Mouse (Mus musculus): ENCODE measurements at regions not wholly inside any gene's neighbourhood (a gene's known extent, or its start where the extent isn't known, plus 50 kb on each side); places are given as distances from the start of the nearest gene placed in this dataset.

DNA sequence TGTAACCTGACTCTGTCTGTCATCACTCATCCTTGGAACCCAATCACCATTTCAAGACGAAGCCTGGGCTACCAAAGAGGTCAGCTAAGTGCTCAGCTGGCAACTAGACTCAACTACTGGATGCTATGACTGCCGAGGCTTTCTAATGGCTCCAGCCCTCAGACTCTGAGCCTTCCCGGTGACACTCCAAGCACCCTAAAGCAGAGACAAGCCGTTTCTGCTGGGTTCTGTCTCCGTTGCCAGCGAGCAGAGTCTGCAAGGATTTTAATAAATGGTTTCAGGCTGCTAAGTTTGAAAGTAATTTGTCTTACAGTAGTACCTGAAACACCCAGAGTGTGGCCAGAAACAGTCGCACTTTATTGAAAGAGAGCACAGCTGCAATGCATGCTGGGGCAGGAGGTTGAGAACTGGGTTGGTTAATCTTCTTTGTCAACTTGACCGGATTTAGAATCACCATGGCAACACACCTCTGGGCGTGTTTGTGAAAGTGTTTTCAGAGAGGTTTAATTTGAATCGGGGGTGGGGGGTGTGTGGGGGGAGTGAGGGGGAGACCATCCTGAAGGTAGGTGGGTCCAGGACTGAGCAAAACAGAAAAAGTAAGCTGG, 298.8 kb downstream of the H2al1j start:
- in situ Hi-C loops (cut with MboI; ENCODE audit: low pct_unique_long_range_greater_than_20kb in 1 of 2, low sequenced_read_pairs in 2 of 2, unreplicated experiment in 1 of 2) = loop anchor here in 1 of 2 experiments (25.0 kb wide), 1 partner anchor 736 kb away; no protein-coding TSS in a partner anchor

- in situ Hi-C loops (cut with MboI; ENCODE audit: low pct_unique_long_range_greater_than_20kb in 1 of 2, low sequenced_read_pairs in 2 of 2, unreplicated experiment in 1 of 2) = loop anchor here in 1 of 2 experiments (25.0 kb wide), 1 partner anchor 733 kb away; no protein-coding TSS in a partner anchor
Observed at GRCm38 (mm10) chrX:11629362-11629761, 301.7 kb downstream of the H2al1j start.

GRCm38 (mm10) chrX:11629906-11630305, 302.3 kb downstream of the H2al1j start:
- in situ Hi-C loops (cut with MboI; ENCODE audit: low pct_unique_long_range_greater_than_20kb in 1 of 2, low sequenced_read_pairs in 2 of 2, unreplicated experiment in 1 of 2) = loop anchor here in 1 of 2 experiments (25.0 kb wide), 1 partner anchor 732 kb away; no protein-coding TSS in a partner anchor

GRCm38 (mm10) chrX:11631186-11631913, 303.7 kb downstream of the H2al1j start:
- in situ Hi-C loops (cut with MboI; ENCODE audit: low pct_unique_long_range_greater_than_20kb in 1 of 2, low sequenced_read_pairs in 2 of 2, unreplicated experiment in 1 of 2) = loop anchor here in 1 of 2 experiments (25.0 kb wide), 1 partner anchor 731 kb away; no protein-coding TSS in a partner anchor

DNA sequence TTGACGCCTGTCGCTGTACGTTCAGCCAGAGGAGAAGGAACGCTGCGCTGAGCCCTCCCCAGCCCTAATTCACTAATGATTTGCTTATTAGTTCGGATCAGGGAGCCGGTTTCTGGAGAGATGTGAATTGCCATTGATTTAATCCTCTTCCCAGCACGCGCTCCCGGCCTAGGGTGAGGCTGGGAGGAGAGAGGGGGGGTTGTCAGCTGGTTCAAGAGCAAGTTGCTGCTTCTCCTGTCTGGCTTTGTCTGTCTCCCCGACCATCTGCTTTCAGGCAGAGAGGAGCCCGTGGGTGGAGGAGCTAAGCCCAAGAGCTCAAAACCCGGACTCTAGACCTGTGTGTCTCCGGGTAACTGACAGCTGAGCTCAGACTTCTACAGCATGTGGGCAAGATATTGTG, 304.4 kb downstream of the H2al1j start:
- in situ Hi-C loops (cut with MboI; ENCODE audit: low pct_unique_long_range_greater_than_20kb in 1 of 2, low sequenced_read_pairs in 2 of 2, unreplicated experiment in 1 of 2) = loop anchor here in 1 of 2 experiments (25.0 kb wide), 1 partner anchor 730 kb away; no protein-coding TSS in a partner anchor

DNA sequence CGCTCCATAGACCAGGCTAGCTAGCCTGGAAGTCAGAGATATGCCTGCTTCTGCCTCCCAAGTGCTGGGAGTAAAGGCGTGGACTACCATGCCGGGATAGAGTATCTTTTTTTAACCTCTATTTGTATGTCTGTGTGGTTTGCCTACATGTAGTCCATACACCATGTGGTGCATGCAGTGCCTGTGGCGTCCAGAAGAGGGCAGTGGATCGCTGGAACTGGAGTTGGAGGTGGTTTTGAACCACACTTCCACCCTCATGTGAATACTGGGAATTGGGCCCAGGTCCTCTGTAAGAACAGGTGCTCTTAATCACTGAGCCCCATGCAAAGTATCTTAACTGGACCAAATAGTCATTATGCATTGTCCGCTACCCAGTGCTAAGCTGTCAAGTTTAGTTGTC, 306.2 kb downstream of the H2al1j start:
- in situ Hi-C loops (cut with MboI; ENCODE audit: low pct_unique_long_range_greater_than_20kb in 1 of 2, low sequenced_read_pairs in 2 of 2, unreplicated experiment in 1 of 2) = loop anchor here in 1 of 2 experiments (25.0 kb wide), 1 partner anchor 728 kb away; no protein-coding TSS in a partner anchor

DNA sequence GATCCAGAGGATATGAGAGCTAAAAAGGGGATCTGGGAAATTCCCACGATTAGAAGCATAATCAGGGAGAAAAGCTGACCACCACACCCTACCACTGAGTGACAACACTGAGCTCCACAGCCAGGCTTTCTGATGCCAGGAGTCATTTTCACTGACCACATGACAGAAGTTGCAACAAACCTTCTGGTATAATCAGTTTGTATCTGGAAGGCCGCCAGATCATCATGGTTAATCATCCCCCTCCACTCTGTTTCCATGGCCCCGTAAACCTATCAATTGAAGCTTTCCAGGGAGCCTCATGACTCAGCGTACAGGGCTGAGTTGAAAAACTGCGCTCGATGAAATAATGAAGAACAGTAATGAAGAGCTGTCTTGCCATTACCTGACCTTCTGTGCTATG, 316.9 kb downstream of the H2al1j start:
- in situ Hi-C loops (cut with MboI; ENCODE audit: low pct_unique_long_range_greater_than_20kb in 1 of 2, low sequenced_read_pairs in 2 of 2, unreplicated experiment in 1 of 2) = loop anchor here in 1 of 2 experiments (25.0 kb wide), 1 partner anchor 718 kb away; no protein-coding TSS in a partner anchor

DNA sequence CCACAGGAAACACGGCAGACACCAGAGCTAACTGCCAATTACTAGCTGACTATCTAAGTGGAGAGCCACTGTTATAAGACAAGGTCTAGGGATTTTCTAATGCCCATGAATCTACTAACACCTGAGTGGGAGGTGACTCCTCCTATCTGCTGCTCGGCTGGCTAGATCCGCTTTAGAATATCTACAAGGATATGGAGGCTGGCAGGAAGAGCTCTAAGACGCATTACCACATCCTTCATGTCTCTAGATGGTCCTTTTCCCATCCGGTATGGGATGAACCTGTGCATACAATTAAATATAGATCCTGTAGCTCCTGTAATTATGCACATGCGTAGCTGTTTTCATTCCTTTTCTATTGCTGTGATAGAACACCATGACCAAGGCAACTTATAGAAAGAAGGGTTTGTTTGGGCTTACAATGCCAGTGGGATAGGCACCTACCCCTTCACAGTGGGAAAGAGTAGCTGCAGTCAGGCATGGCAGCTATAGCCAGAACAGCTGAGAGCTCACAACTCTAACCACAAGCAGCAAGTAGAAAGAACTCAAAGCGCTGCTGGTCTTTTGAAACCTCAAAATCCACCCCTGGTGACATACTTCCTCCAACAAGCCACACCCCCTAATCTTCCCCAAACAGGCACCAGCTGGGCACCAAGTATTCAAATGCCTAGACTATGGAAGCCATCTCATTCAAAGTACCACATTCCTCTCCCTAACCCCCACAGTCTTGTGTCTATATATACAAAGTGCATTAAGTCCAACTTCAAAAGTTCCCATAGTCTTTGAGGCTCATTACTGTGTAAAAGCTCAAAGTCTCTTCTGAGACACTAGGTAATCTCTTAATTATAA, 319.3 kb downstream of the H2al1j start:
- in situ Hi-C loops (cut with MboI; ENCODE audit: low pct_unique_long_range_greater_than_20kb in 1 of 2, low sequenced_read_pairs in 2 of 2, unreplicated experiment in 1 of 2) = loop anchor here in 1 of 2 experiments (25.0 kb wide), 1 partner anchor 715 kb away; no protein-coding TSS in a partner anchor

GRCm38 (mm10) chrX:11647527-11647836, 319.9 kb downstream of the H2al1j start:
- in situ Hi-C loops (cut with MboI; ENCODE audit: low pct_unique_long_range_greater_than_20kb in 1 of 2, low sequenced_read_pairs in 2 of 2, unreplicated experiment in 1 of 2) = loop anchor here in 1 of 2 experiments (25.0 kb wide), 1 partner anchor 715 kb away; no protein-coding TSS in a partner anchor

GRCm38 (mm10) chrX:11653336-11653735, 325.7 kb downstream of the H2al1j start:
- in situ Hi-C loops (cut with MboI; ENCODE audit: low pct_unique_long_range_greater_than_20kb in 1 of 2, low sequenced_read_pairs in 2 of 2, unreplicated experiment in 1 of 2) = no loop called here

GRCm38 (mm10) chrX:11654976-11655375, 327.4 kb downstream of the H2al1j start:
- in situ Hi-C loops (cut with MboI; ENCODE audit: low pct_unique_long_range_greater_than_20kb in 1 of 2, low sequenced_read_pairs in 2 of 2, unreplicated experiment in 1 of 2) = no loop called here

DNA sequence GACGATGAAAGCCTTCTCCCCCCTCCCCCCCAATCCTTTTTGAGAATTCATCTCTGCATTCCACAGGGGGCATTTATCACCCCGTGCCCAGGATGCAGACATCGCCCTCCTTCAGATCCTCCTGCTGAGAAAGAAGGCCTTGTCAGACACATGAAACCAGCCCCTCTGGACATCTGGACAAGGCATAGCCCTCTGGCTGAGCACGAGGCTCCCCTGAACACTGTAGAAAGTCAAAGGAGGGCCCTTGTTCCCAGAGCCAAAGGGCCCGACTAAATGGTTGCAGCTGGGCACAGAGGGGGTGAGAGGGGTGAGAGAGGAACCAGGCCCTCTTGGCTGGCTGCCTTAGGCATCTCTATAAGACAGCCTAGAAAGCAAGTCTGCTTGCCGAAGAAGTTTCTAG, 327.8 kb downstream of the H2al1j start:
- in situ Hi-C loops (cut with MboI; ENCODE audit: low pct_unique_long_range_greater_than_20kb in 1 of 2, low sequenced_read_pairs in 2 of 2, unreplicated experiment in 1 of 2) = no loop called here

- in situ Hi-C loops (cut with MboI; ENCODE audit: low pct_unique_long_range_greater_than_20kb in 1 of 2, low sequenced_read_pairs in 2 of 2, unreplicated experiment in 1 of 2) = no loop called here
Observed at GRCm38 (mm10) chrX:11657606-11658254, 330.1 kb downstream of the H2al1j start.

DNA sequence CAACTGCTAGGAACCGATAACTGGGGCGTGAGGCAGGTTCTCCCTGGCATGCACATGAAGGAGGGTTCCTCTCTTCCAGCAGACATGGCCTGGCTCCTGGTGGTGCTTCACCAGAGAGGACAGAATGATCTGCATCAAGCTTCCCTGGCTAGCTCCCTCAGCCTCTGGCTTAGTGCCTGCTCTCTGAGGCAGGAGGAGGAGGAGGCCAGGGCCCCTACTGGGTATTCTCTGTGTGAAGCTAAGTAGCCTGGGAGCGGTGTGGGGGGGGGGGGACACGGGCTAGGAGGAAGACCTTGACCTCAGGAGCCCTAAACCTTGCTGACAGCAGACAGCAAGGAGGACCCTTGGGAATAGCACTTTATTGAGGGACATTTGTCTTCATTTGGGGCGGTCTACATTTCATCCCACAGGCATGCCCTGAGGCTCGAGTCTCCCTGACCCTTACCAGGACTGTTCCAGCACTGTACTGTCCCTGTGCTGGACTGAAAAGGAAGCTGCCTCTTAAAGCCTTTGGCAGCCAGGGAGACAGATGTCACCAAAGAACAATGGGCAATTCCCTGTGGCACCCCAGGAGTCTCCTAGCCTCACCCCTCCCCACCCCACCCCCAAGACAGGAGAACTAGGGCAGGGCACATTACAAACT, 335.7 kb downstream of the H2al1j start:
- in situ Hi-C loops (cut with MboI; ENCODE audit: low pct_unique_long_range_greater_than_20kb in 1 of 2, low sequenced_read_pairs in 2 of 2, unreplicated experiment in 1 of 2) = no loop called here

GRCm38 (mm10) chrX:11664330-11665061, 336.9 kb downstream of the H2al1j start:
- in situ Hi-C loops (cut with MboI; ENCODE audit: low pct_unique_long_range_greater_than_20kb in 1 of 2, low sequenced_read_pairs in 2 of 2, unreplicated experiment in 1 of 2) = no loop called here

DNA sequence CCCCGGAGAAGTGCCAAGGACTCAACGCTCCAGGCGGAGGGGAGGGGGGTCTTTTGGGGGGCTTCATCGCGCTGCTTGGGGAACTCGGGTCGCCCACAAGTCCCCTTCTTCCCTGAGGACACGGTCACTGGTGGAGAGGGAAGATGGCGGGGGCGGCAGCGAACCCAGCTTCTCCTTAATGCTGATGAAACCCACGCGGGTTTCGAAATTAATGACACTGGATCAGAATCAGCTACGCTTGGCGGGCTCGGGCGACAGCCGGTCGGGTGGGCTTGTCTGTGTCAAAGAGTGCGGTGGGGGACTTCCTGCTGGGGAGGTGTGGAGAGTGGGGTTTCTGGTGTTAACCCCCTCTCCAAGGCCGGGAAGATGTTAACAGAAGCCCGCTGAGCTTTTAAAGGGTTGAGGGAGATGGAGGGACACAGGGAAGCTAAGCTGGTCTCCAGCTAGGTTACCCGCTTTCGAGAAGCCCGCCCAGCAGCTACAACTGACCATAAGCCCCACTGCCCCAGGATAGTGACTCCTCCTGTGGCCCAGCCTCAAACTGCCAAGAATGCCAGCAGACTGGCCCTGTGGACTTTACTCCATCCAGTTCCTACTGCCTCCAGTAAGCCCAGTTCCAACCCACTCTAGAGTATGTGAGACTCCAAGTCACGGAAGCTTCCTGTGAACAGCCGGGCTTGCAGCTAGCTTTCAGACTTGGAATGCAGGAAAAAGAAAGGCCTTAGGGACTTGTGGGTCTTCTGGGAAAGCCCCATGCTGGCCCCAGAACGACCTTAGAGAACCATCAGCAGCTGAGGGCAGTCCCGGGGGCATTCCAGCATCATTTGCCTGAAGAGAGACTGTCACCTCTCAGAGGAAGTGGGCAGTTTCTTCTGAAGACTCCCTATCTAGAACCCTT, 337.7 kb downstream of the H2al1j start:
- in situ Hi-C loops (cut with MboI; ENCODE audit: low pct_unique_long_range_greater_than_20kb in 1 of 2, low sequenced_read_pairs in 2 of 2, unreplicated experiment in 1 of 2) = no loop called here

Data from mouse embryonic stem cell (cell line).